Mouse (Mus musculus) embryo, embryonic 11 days (tissue): ENCODE measurements at regions not wholly inside any gene's neighbourhood (a gene's known extent, or its start where the extent isn't known, plus 50 kb on each side); places are given as distances from the start of the nearest gene placed in this dataset.

Experiments used
- DNase-seq: peaks from one replicate; pipeline ENCODE4 v3.0.0-alpha.2; 2015

DNA sequence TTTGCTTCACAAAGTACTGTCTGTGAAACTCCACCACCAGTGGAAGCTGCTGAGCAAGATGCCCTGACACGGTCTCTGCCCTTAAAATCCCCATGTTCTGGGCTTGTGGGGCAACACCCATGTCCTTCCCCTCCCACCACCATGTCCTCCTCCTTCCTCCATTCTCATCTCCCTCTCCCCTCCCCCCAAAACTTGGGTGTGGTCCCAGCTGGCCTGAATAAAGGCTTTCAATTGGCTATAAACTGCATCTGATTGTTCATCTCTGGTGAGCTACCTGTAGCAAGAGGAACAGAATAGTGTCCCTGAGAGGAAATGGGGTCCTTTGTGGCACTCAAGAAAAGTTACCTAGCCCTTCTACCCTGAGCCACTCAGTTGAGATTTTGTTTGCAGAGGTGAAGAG is 91.8 kb downstream of the Slc16a9 start:
- no peak for DNase-seq

DNA sequence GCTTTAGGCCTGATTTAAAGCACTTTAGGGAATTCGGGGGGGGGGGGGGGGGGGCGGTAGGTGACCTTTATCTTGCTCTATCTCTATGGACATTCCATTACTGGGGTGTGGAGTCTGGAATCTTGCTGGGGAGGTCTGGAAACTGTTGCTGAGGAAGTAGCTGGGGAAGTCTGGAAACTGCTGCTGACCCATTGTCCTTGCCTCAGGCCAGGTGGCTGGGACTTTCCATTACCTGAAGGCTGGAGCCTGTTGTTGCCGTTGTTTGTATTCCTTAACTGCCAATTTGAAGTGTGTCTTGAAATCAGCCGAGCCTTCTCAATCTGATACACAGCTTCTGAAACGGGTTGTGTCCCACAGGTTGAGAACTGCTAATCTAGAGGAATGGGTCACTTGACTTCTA is 80.9 kb upstream of the Fam13c start:
- DNase-seq: no peak

DNA sequence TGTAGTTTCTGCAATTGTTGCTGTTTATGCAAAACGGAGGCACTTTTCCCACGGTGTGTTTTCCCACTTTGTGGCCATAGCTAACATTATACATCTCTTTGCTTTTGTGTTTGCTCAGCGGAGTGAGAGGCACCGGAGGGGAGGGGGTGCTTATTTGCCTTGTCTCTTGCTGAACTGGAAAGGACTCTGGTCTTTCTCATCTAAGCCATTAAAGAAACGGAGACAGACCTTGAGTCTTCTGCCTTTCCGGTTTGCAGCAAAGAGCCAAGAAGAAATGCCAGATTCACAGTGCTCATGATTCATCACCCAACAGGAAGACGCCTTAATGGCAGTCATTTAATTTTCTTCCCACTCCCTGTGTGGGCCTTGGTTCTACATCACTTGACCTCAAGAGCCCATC is 80.4 kb upstream of the Fam13c start:
- DNase-seq: no peak

DNA sequence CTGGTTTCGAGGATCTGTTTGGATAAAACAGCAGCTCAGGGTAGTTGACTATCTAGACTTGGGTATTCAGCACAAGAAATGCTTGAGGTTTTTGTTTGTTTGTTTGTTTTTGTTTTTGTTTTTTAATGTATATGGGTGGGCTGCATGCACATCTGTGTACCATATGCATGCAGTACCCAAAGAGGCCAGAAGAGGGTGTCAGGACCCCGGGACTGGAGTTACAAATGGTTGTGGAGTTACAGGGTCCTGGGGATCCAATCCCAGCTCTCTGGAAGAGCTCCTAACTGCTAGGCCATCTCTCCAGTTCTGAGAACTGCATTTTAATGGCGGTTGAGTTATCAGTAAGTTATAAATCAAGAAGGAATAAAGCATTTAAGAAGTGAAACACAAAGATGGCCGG is 77.2 kb upstream of the Fam13c start:
- peak; percentile 39 for DNase-seq

DNA sequence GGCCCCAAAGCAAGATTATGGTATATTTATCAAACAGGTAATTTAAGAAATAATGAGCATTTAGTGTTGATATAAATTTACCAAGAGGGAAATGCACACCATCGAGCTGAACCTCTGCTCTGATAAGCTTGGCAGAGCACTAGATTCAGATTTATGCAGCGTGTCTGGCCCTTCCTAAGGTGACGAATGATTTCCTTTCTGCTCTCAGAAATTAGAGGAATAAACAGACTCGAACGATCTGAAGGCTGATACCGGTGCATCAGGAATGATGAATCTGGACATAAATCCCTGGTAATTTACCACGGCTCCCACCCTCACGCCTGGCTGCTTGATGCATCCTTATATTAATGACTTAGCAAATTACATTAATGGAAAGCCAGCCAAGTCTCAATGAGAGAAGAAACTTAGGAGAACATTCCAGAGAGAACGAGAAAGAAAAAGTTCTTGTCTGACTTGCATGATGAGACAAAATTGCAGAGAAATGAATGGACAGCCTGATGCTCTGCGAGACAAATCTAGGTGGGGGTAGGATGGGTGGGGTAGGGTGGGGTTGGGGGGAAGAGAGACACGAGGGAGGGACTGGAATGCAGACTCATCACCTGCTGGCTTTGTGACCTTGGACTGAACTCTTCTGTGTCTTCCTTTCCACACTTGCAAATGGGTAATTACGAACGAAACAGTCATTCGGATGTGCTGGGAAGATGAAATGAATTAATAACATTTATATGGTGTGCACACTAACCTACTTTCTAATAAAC is 75.9 kb upstream of the Fam13c start:
- DNase-seq: no peak

DNA sequence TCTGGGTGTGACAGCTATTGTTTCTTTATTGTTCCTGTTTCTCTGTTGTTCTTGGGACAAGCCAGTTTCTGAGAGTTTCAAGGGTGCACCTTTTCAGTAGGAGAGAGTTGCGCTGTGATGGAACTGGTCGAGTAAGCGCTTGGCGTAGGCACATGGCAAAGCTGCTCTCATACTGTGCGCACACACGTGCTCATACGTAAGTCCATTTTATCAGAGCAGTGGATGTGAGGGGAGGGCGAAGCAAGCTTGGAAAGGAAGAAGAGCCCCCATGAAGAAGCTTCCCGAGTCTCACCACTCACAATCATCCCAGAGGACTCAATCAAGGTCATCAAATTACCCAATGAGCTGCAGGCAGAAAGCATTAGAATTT is 75.3 kb upstream of the Fam13c start:
- no peak for DNase-seq

DNA sequence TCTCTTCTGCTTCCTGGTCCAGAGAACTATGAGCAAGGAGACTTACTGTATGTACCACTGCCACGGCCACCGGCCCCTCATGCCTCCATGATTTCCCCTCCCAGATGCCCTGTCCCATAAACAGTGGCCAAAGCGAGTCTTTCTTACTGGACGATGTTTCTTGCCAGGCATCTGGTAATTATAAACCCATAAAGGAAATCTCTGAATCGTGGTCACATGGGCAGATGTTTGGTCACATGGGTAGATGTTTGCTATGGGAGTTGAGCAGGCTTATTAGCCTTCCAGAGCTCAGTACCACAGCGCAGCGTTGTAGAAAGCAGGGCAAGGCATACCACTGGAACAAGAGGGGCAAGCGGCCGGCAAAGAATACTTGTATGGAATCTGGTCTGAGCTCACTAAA is 74.8 kb upstream of the Fam13c start:
- DNase-seq: no peak

DNA sequence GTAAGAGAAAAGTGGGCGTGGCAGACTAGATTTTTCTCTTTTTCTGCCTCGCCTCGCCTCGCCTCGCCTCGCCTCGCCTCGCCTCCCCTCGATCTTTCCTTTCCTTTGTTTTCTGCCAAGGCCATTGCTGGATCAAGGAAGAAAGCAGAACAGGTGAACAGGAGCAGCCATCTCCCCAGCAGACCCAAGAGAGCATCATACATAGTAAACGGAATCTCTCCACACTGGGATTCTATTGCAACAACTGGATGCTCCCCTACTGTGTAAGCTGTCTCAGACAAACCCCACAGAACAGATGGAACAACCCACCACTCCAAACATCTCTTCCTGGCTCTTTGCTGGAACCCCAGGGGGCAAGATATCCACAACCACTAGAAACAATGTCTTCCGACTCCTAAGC is 72.4 kb upstream of the Fam13c start:
- no peak for DNase-seq

DNA sequence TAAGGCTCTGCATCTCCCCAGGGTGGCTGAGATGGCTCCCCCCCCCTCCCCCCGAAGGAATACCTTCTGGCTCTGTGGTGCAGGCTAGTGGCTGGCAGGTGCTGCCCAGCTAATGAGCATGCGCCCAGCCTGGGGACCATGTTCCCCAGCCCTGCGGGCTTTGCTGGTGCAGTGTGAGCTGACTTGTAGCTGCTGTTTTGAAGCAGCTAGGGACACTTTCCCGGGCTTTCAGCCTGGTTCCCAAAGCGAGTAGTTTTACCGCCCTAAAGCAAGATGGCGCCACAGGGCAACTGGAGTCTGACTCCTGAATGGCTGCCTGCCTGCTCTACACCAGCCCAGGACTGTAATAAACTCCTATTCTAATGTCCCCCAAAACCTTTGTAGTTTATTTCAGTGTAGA is 71.6 kb upstream of the Fam13c start:
- peak; percentile 79 for DNase-seq

DNA sequence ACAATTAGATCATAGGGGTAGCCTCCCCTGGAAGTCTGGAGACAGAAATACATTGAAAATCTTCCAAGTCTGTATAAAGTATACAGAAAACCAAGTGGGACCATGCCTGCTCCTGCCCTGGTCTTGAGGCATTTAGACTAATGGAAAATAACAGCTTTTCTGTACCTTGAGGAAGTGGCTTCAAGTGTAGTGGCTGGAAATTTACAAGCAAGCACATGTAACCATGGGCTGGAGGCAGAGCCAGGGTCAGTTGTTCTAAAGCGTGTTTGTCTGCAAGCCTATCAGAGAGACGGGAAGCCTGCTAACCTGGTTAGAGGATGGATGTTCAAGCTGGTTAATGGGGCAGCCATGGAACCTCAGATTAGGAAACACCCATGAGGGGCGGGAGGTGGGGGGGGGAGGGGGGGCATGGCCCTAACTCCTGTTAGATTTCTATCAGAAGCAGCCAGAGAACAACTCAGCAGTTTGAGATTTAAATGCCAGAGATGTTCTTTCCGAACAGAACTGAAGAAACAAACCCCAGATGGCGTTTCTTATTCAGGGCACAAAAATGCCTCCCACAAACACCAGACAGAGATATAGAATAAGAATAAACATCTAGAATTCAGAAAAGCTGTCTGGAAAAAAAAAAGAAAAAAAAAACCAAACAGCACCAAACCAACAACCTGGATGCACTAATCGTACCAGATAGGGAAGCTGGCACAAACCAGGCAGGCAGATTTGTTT is 67.7 kb upstream of the Fam13c start:
- DNase-seq: no peak

DNA sequence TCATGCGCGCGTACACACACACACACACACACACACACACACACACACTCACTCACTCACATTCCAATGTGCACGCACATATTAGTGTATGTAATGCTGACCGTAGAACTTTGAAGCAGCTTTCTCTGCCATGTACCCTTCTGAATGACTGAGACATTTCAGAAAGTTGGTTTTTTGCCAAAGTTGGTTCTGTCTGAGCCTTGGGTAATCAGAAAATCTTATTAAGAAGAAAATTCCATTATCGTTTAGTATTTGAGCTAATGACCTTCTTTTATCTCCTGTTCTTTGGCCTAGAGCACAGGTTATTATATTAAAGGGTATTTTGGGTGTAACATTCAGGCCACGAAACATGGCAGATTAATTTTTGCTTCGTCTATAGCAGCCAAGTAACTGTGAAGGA is 67.1 kb upstream of the Fam13c start:
- DNase-seq: no peak

DNA sequence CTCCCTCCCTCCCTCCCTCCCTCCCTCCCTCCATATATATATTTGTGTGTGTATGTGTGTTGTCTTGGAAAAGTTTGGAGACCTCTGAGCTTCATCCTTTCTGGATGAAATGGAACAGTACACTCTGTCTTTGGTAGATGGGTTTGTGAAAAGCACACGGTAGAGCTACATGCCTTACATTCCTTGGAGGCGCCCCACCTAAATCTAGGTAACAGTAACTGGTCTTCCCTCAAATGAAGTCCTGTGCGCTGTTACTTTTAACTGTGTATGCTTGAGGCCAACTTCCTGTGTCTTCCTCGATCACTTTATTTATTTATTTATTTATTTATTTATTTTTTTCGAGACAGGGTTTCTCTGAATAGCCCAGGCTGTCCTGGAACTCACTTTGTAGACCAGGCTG is 66.4 kb upstream of the Fam13c start:
- DNase-seq: no peak

DNA sequence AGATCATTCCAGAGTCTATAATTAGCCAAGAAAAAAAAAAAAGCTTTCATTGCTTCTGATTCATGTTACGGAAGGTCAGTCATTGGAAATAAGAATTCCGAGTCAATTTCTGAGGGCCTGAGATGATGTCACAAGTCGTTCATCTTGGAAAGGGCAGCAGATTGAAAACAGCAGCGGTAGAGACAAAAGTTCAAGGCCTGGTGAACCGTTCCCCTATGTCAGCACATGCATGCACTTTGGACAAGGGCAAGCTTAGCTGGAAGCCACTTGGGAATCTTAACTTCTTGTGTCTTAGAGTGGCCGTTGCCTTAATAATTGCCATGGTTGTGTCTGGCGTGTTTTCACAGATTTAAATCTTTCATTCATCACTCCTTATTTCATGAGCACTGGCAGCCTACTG is 65.6 kb upstream of the Fam13c start:
- no peak for DNase-seq

DNA sequence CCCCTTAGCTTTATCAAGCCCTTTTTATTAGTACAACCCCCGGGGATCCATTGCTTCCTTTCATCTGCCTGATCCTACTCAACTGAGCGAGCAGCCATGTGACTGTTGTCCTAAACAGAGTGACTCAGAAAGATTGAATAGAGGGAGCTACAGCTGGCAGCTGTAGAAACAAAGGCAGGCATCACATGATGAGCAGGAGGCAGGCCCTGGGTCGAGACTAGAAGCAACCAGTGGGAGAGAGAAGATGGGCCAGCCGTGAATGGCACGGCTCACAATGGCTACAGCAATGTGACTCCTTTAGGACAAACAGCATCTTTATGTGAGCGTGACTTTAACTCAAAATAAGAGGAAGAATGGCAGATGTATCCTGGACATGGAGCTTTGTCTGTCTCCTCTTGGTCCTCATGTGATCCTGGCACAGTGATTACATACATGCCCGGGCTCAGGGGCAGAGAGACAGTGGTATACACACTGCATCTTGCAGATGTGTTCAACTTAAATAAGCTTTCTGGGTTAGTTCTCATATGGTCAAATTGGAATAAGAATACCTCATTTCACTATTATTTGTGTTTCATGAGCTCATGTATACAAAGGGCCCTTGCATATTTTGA is 60.1 kb upstream of the Fam13c start:
- peak; percentile 22 for DNase-seq

DNA sequence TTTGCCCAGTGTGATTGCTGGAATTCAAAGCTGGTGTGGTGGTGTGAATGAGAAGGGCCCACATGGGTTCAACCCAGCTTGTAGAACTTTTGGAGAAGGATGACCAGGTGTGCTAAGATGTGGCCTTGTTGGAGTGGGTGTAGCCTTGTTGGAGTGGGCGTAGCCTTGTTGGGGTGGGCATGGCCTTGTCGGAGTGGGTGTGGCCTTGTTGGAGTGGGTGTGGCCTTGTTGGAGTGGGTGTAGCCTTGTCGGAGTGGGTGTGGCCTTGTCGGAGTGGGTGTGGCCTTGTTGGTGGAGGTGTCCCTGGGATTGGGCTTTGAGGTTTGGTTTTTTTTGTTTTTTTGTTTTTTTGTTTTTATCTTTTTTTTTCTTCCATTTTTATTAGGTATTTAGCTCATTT is 55.6 kb upstream of the Fam13c start:
- DNase-seq: no peak

DNA sequence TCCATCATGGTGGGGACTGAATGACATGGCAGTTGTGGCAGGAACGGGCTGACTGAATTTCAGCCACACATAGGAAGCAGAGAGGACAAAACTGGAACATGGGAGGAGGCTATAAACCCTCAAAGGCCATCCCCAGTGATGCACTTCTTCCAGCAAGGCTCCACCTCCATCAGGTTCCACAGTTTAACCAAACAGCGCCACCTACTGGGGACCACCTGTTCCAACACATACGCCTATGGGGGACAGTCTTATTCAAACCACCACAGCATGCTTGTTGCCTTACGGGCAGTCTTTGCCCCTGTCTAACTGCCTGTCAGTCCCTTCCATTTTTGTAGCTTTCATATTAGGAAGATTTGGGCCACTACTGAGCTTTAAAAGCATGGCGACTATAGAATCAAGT is 52.6 kb upstream of the Fam13c start:
- DNase-seq: no peak
